Mouse (Mus musculus): ENCODE results near the gene Auts2.

DNA sequence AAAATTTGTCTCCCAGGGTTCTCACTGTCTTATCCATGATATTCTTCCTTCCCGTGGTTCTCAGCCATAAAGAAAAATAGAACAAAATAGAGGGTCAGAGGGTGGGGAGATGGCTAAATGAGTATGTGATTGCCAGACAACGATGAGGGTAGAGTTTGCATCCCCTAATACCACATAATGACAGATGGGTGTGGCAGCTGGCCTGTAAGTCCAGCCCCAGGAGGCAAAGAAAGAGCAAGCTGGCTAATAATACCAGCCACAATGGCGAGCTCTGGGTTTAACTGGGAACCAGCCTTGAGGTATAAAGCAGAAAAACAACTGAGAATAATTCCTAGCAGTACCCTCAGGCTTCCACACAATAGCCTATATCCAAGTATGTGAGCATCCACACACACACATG is 1029.4 kb downstream of the Auts2 start:
- TF ChIP-seq POLR2A (IDR thresholded peaks at IDR 0.05; ENCODE audit: low read depth, low read length), result no peak
- no peak for TF ChIP-seq CTCF (conservative IDR thresholded peaks at IDR 0.05; ENCODE audit: insufficient read depth, insufficient read length, low read depth, low read length)

Data from kidney, adult 2 months (tissue).